Mouse (Mus musculus) ES-Bruce4 (cell line): ENCODE measurements around the gene Cacng7.

Source experiments
- CTCF ChIP-seq: IDR thresholded peaks from one replicate; pipeline ENCODE4 v1.8.1; 2011; ENCODE audit warnings: low read depth, low read length
- EP300 ChIP-seq: IDR thresholded peaks from 2 replicates; pipeline ENCODE4 v1.6.1; 2011; ENCODE audit warnings: low read depth, low read length; ENCODE audit not compliant: insufficient read depth
- POLR2A ChIP-seq: IDR thresholded peaks from one replicate; pipeline ENCODE4 v1.8.1; 2011; ENCODE audit warnings: low read length; ENCODE audit not compliant: insufficient read depth

DNA sequence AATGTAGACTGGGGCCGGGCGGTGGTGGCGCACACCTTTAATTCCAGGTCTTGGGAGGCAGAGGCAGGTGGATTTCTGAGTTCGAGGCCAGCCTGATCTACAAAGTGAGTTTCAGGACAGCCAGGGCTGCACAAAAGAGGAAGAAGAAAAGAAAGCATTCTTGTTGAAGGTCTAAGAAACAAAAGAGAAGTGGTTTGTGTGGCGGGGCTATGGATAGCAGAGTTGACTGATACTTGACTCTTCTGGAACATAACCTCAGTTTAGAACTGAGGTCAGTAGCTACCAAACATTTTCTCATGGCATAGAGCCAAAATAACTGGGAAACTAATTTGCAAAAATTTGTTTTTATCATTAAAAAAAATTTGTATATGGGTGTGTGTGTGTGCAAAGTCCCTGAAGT, 46.7 kb upstream of the Cacng7 start:
- TF ChIP-seq POLR2A (no peak), CTCF (no peak), EP300 (no peak)
